18 mouse cellular contexts compared by ENCODE assay signal in the genomic region with DNA sequence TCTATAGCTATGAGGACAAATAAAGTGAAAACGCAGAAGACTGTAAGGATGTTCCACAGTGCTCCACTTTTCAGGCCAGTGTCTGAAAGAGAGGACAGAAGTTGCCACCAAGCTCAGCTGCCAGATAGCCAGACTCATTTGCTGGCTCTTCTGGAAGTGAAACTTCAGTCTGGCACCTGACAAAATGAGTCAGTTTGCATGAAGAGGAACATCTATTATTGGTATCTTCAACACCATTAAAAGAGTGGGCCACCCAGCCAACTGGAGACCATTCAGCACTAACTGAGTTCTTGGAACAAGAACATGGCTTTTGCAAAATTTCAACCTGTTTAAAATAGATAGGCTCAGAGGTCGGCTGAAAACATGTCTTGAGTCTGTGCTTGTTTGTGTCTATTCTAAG.
DNase-seq lines count a peak whose midpoint lies in the region; ATAC-seq lines count a peak whose summit lies in the region.
"Had no signal": no experiment of that assay in that cellular context is flagged by ENCODE, and none has a peak within 500 bp of the region (broad histone marks: within the 10 kb centered on the region; RNA-seq: fewer than 3 reads in every experiment).

No protein-coding gene starts in this region.

- peaks cover 10% of the 10 kb centered on the region for H3K4me1 ChIP-seq in midbrain, embryonic 10.5 days
- H3K4me1 ChIP-seq: liver, embryonic 15.5 days had no signal

- DNase-seq in frontal cortex, postnatal 14 days (ENCODE audit: low spot score in 2 of 2) = no peak
- peak; percentile 26 to 69 for DNase-seq in layer of hippocampus, postnatal 14 days (ENCODE audit: low spot score in 2 of 2)
- DNase-seq in layer of hippocampus, adult 8-10 months (ENCODE audit: low spot score in 2 of 2) = no peak
- peak; percentile 21 for DNase-seq in right cerebral cortex, postnatal 25 days
- no peak for DNase-seq in midbrain, embryonic 10.5 days (ENCODE audit: low spot score)
- no peak for DNase-seq in adrenal gland, postnatal 10 days
- DNase-seq: cerebellum, adult 18-20 months; kidney, postnatal 14 days; lung, postnatal 14 days; thymus, adult 18-20 months had no signal

- WGBS in midbrain, embryonic 10.5 days = 85% methylated on average over 2 of the region's 2 CpGs

- H3K9me3 ChIP-seq in midbrain, embryonic 10.5 days (replicated peaks) = no peaks in the 10 kb centered on the region
- H3K9me3 ChIP-seq: hindbrain, embryonic 13.5 days; liver, embryonic 15.5 days had no signal

- no peaks in the 10 kb centered on the region for H3K27me3 ChIP-seq in midbrain, embryonic 10.5 days (ENCODE audit: low read depth, poor library complexity, severe bottlenecking)
- H3K27me3 ChIP-seq: forebrain, embryonic 13.5 days; hindbrain, embryonic 13.5 days; limb, embryonic 13.5 days; liver, embryonic 15.5 days; Patski had no signal

- no peak overlapping the region for H3K27ac ChIP-seq in midbrain, embryonic 10.5 days (replicated peaks)
- H3K27ac ChIP-seq: forebrain, embryonic 13.5 days; hindbrain, embryonic 13.5 days; limb, embryonic 13.5 days; liver, embryonic 15.5 days had no signal

- peak; percentile 79 for ATAC-seq in frontal cortex, adult (ENCODE audit: low TSS enrichment)
- ATAC-seq in granulocyte monocyte progenitor cell, adult 5-6 weeks (replicated peaks; ENCODE audit: poor library complexity, severe bottlenecking) = peak; percentile 71
- ATAC-seq: forebrain, embryonic 13.5 days; intestine, postnatal 0 days; Patski had no signal

- H3K4me3 ChIP-seq in midbrain, embryonic 10.5 days = no peak overlapping the region
- H3K4me3 ChIP-seq: forebrain, embryonic 13.5 days; hindbrain, embryonic 13.5 days; limb, embryonic 13.5 days; liver, embryonic 15.5 days had no signal

- H3K36me3 ChIP-seq in midbrain, embryonic 10.5 days = no peaks in the 10 kb centered on the region
- H3K36me3 ChIP-seq: hindbrain, embryonic 13.5 days; limb, embryonic 13.5 days; liver, embryonic 15.5 days had no signal

Comparison
In these comparisons a context has a peak if more than half of its experiments do, and no peak if none do; other contexts are left out.
1. DNase-seq: peak in layer of hippocampus, postnatal 14 days (2 of 2) and right cerebral cortex, postnatal 25 days (single experiment); none in frontal cortex, postnatal 14 days (0 of 2), layer of hippocampus, adult 8-10 months (0 of 2), midbrain, embryonic 10.5 days (single experiment) and adrenal gland, postnatal 10 days (single experiment).